Mouse (Mus musculus): ENCODE results near the gene Ppm1l. TPM values are rescaled to one million over a fixed set of nuclear protein-coding genes. Genes with fewer than 3 reads are reported as not detected.

Gene Ppm1l
- polyA plus RNA-seq, 1 experiment, result 4.0 TPM

DNA sequence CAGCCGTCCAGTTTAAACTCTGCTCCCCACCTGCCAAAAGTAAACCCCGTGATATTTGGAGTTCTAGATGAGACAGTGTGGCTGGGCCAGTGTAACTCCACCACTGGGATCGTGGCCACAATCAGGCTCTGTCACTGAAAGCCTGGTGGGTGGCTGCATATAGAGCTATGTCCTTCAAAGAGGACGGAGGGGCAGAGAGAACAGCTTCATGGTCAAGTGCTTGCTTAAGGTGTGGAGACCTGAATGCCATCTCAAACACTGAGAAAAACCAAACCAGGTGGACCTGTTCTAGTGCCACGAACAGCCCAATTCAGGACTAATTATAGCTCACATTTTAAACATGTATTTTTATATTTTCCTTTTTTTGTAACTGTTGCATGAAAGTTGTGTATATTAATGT is 58.3 kb downstream of the Ppm1l start:
- TF ChIP-seq GATA1 (IDR thresholded peaks at IDR 0.05; ENCODE audit: low read length), result no peak

DNA sequence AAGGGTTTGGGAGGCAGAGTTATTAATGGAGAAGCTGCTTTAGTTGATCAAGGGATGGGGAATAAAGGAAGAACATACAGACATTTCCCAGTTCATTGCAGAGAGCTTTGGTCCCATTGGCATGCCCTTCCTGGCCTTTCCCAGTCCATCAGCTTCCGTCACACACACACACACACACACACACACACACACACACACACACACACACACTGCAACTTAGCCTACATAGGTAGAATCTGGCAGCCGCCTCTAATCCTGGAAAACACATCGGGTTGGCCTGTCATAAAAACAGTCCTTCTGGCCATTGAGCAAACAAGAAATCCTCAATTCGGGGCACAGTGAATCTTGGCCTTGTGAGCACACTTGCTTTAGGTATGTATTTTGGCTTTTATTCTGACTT is 64.6 kb downstream of the Ppm1l start:
- TF ChIP-seq GATA1 (IDR thresholded peaks at IDR 0.05; ENCODE audit: low read length), result no peak

DNA sequence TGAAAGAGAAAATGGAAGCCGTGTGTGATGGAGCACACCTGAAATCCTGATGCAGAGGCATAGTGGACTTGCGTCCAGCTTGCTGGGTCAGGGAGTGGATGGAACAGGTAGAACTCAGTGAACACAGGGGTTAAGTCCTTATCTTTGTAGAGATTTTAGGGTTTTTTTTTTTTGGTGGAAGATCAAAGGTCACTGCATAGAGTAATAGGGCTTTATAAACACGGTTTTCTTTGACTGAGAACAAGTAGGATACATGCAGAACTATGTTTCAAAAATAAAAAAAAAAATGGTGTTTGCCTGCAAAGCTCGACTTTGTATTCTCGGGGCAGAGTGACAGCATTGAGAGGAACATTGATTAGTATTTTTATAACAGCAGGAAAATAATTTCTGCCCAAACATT is 75.6 kb downstream of the Ppm1l start:
- no peak for TF ChIP-seq GATA1 (IDR thresholded peaks at IDR 0.05; ENCODE audit: low read length)

- no peak for TF ChIP-seq GATA1 (IDR thresholded peaks at IDR 0.05; ENCODE audit: low read length)
Observed at GRCm38 (mm10) chr3:69393079-69393478, 76.4 kb downstream of the Ppm1l start.

DNA sequence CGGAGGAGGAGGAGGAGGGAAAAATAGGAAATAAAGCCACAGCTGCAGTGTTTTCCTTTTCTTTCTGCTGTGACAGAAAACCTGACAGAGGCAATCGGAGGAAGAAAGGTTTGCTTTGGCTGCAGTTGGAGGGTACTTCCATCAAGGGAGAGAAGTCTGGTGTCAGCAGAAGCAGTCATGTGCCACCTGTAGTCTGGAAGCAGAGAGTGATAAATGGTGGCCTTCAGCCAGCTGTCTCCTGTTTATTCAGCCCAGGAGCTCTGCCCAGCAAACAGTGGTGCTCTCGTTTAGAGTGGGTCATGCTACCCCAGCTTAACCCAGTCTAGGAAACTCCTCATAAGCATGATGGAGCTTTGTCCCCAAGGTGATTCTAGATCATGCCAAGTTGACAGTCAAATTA is 77.3 kb downstream of the Ppm1l start:
- no peak for TF ChIP-seq GATA1 (IDR thresholded peaks at IDR 0.05; ENCODE audit: low read length)

GRCm38 (mm10) chr3:69395084-69395483 is 78.4 kb downstream of the Ppm1l start:
- no peak for TF ChIP-seq GATA1 (IDR thresholded peaks at IDR 0.05; ENCODE audit: low read length)

DNA sequence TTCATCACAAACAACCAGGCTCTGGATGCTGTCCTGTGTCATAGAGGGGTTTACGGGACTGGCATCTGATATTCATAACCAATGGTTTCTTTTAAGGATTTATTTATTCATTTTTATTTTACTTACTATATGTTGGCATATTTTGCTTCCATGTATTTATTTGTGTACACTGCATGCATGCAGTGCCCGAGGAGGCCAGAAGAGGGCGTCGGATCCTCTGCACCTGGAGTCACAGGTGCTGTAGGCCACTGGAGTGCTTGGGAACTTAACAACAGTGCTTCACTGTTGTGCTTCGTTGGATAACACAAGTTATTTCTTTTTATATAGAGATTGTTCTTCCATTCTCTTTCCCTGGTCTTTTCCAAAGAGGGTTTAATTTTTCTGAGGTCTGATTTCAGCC is 81.1 kb downstream of the Ppm1l start:
- no peak for TF ChIP-seq GATA1 (IDR thresholded peaks at IDR 0.05; ENCODE audit: low read length)

DNA sequence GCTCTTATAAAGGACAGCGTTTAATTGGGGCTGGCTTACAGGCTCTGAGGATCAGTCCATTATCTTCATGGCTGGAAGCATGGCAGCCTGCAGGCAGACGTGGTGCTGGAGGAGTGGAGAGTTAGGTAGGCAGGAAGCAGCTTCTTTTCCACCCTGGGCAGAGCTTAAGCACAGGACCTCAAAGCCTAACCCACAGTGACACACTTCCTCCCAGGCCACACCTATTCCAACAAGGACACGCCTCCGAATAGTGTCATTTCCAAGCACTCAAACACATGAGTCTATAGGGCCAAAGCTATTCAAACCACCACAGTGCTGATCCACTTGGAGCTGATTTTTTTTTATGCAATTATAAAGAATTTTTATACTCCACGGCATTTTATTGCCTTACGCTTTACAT is 82.7 kb downstream of the Ppm1l start:
- TF ChIP-seq GATA1 (IDR thresholded peaks at IDR 0.05; ENCODE audit: low read length), result no peak

DNA sequence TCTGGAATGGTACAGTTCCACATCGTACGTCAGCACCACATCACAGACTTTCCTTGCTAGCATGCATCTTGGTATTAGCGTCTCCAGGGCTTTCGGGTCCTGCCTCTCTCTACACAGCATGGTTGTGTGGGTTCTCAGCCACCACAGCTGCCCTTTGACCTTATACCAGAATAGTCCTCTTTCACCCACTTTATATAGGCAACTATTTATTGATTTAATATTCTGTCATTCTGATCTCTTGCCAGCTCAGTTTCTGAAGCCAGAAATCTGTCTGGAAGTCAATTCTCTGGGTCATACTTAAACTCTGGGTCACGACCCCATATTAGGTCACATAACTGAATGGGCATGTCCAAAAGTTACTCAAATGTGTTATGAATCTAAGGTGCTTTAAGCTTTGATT is 86.5 kb downstream of the Ppm1l start:
- TF ChIP-seq GATA1 (IDR thresholded peaks at IDR 0.05; ENCODE audit: low read length), result no peak

GRCm38 (mm10) chr3:69406210-69406895 is 89.7 kb downstream of the Ppm1l start:
- TF ChIP-seq GATA1 (IDR thresholded peaks at IDR 0.05; ENCODE audit: low read length), result no peak

GRCm38 (mm10) chr3:69408064-69408463 is 91.4 kb downstream of the Ppm1l start:
- TF ChIP-seq GATA1 (IDR thresholded peaks at IDR 0.05; ENCODE audit: low read length), result no peak

DNA sequence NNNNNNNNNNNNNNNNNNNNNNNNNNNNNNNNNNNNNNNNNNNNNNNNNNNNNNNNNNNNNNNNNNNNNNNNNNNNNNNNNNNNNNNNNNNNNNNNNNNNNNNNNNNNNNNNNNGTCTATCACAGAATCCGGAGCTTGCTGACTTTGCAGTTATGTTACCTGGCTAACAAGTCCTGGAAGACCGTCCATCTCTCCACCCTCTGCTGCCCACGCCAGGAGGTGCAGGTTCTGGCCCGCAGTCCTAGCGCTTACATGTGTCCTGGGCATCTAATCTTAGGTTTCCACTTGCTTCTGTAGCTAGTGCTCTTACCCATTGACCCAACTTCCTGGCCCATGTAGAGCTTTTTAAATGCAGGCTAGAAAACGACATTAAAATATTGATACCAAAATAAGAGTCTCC is 99.5 kb downstream of the Ppm1l start:
- TF ChIP-seq GATA1 (IDR thresholded peaks at IDR 0.05; ENCODE audit: low read length), result no peak

DNA sequence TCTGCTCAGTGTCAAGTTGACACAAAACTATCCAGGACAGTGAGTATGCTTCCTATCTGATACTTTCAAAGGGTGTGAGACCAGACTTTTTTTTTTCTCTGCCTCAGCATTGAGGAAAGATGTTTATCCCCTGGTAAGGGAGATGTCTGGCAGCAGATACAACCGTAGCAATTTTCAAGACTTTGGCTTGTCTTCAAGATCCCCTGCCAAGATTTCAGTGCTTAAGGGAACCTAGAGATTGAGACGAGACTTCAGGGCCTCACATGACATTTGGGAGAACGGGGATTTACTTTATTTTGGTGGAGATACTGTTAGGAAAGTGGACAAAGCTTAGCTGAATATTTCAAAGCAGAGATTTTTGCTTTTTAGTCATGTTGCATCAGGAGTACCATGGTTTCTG is 106.1 kb downstream of the Ppm1l start:
- TF ChIP-seq GATA1 (IDR thresholded peaks at IDR 0.05; ENCODE audit: low read length), result no peak

GRCm38 (mm10) chr3:69423371-69423770 is 106.7 kb downstream of the Ppm1l start:
- no peak for TF ChIP-seq GATA1 (IDR thresholded peaks at IDR 0.05; ENCODE audit: low read length)

DNA sequence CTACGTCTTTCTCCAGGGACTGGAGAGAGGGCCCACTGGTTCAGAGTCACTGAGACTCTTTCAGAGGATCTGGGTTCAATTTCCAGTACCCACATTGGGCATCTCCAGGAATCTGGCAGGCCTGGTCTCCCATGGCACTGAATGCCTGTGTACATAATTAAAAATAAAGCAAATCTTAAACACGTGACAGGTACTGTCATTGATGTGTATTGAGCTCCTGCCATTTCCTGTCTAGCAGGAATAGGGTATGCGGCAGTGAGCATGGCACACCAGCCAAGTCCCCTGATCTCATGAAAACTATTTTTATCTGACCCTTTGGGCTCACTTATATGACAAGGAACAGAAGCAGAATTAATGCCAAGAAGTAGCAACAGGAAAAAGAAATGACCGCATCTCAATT is 110.6 kb downstream of the Ppm1l start:
- no peak for TF ChIP-seq GATA1 (IDR thresholded peaks at IDR 0.05; ENCODE audit: low read length)

GRCm38 (mm10) chr3:69428221-69428620 is 111.6 kb downstream of the Ppm1l start:
- TF ChIP-seq GATA1 (IDR thresholded peaks at IDR 0.05; ENCODE audit: low read length), result no peak

DNA sequence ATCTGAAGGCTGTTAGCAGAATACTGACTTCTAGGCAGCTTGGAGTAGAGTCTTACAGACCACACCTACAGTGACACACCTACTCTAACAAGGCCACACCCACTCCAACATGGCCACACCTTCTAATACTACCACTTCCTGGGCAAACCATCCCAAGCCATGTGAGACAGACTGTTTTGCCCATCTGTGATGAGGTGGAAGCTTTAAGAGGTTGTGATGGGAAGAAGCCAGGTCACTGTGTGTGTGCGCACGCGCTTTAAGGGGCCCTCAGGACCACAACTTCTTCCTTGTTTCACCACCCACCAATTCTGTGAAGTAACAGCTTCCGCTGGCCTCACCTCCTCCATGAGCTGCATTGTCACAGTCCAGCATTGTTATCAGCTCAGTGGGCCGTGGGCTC is 112.7 kb downstream of the Ppm1l start:
- TF ChIP-seq GATA1 (IDR thresholded peaks at IDR 0.05; ENCODE audit: low read length), result no peak

DNA sequence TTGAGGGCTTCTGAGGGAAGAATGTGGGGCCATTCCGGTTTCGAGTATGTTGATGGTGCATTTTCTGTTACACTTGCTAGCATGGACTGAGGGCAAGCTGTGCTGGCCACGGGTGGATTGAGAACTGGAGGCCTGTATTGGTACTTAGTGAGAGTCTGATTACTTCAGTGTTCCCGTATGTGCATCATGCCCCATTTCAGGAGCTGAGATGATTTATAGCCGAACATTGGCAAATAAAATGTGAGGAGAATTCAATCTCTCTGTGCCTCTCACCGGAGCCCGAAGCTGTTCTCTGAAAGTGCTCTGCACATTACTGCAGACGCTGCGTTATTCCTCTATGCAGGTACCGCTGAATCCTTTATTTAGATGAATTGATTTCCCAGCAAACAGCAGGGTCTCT is 116.9 kb downstream of the Ppm1l start:
- TF ChIP-seq GATA1 (IDR thresholded peaks at IDR 0.05; ENCODE audit: low read length), result no peak
